Mouse (Mus musculus) heart, adult 2 months (tissue): Measurements from ENCODE around the gene Amer2. TPM values are rescaled to one million over a fixed set of nuclear protein-coding genes. Genes with fewer than 3 reads are reported as not detected.

Experiments
- DNase-seq, 2 experiments: peaks; one replicate each; pipeline ENCODE4 v3.0.0; 2021
- H3K27ac ChIP-seq: fragments of 200-600 bp; 2 replicates; pipeline ENCODE4 v1.8.1; 2022
- H3K27me3 ChIP-seq: fragments of 200-500 bp; 2 replicates; pipeline ENCODE4 v1.6.1; 2012; ENCODE audit warnings: mild to moderate bottlenecking, low read length, inconsistent platforms, mixed read lengths; ENCODE audit not compliant: control insufficient read depth, insufficient read depth
- H3K36me3 ChIP-seq: fragments of 200-500 bp; 2 replicates; pipeline ENCODE4 v1.6.1; 2012; ENCODE audit warnings: low read length, inconsistent platforms; ENCODE audit not compliant: control insufficient read depth, insufficient read depth
- H3K4me1 ChIP-seq: fragments of 200-500 bp; 2 replicates; pipeline ENCODE4 v1.6.1; 2011; ENCODE audit warnings: low read length; ENCODE audit not compliant: control insufficient read depth, insufficient read depth
- H3K4me3 ChIP-seq: fragments of 200-600 bp; 2 replicates; pipeline ENCODE4 v1.8.1; 2022
- H3K79me2 ChIP-seq: fragments of 200-500 bp; replicated peaks from 2 replicates; pipeline ENCODE4 v1.6.1; 2012; ENCODE audit warnings: mild to moderate bottlenecking, inconsistent platforms, low read length, moderate library complexity, mixed read lengths; ENCODE audit not compliant: control insufficient read depth, insufficient read depth
- H3K9ac ChIP-seq: fragments of 200-500 bp; 2 replicates; pipeline ENCODE4 v1.6.1; 2012; ENCODE audit warnings: low read depth, mild to moderate bottlenecking, control low read depth, inconsistent platforms, low read length, mixed read lengths
- CTCF ChIP-seq: fragments of 200-600 bp; IDR thresholded peaks from 2 replicates; pipeline ENCODE4 v1.8.1; 2022; ENCODE audit warnings: antibody characterized with exemption, mild to moderate bottlenecking, moderate library complexity
- EP300 ChIP-seq: fragments of 200-500 bp; IDR thresholded peaks from 2 replicates; pipeline ENCODE4 v1.6.1; 2011; ENCODE audit warnings: low read depth, low read length, control low read depth; ENCODE audit not compliant: insufficient read depth
- POLR2A ChIP-seq: fragments of 200-500 bp; IDR thresholded peaks from 2 replicates; pipeline ENCODE4 v1.6.1; 2011; ENCODE audit warnings: mild to moderate bottlenecking, low read depth, low read length, control low read depth; ENCODE audit not compliant: insufficient read depth
- WGBS: fragments of 180-500 bp; shearing (Covaris S2); methylation state at CpG from one replicate; pipeline ENCODE4 v1.1.7; 2018; 5-methylcytosine and 5-hydroxymethylcytosine counted together
- intact Hi-C: fragments of 180-260 bp; cut with DNase I; formaldehyde crosslinking; loops from one replicate; pipeline ENCODE4 v1.15.1; 2025
- polyA plus RNA-seq: library from polyadenylated mRNA; depleted of rRNA; stranded (reverse); fragments of >200 nt; gene quantifications from 2 replicates; pipeline ENCODE4 v1.2.3, GENCODE M21; 2012
- total RNA-seq, 2 experiments: library from RNA; stranded (reverse); gene quantifications; 2 replicates each; pipeline ENCODE4 v1.2.3; 2021

Amer2 gene
- total and polyA plus RNA-seq, 3 experiments: 0.02 TPM; not detected in 2

- WGBS: 55% methylated on average over 1 of the region's 1 CpGs
- H3K9ac ChIP-seq: no peak overlapping the region
- H3K36me3 ChIP-seq: no peaks in the 10 kb centered on the region
- no peaks in the 10 kb centered on the region for H3K27me3 ChIP-seq
- H3K4me1 ChIP-seq: no peaks in the 10 kb centered on the region
- intact Hi-C loops: no loop called here
- no peak overlapping the region for H3K4me3 ChIP-seq
- no peak overlapping the region for H3K27ac ChIP-seq
- TF ChIP-seq POLR2A (no peak), EP300 (no peak), CTCF (no peak)
- no peak for DNase-seq
- no peaks in the 10 kb centered on the region for H3K79me2 ChIP-seq
Measured at GRCm38 (mm10) chr14:60366729-60367128, 6.3 kb upstream of the Amer2 start.

- 83% methylated on average over 9 of the region's 9 CpGs for WGBS
- intact Hi-C loops: no loop called here
- no peak overlapping the region for H3K9ac ChIP-seq
Measured at GRCm38 (mm10) chr14:60368769-60369666, 4.0 kb upstream of the Amer2 start.

GRCm38 (mm10) chr14:60369667-60370315, 3.3 kb upstream of the Amer2 start:
- Histone ChIP-seq H3K79me2 (no peaks in the 10 kb centered on the region), H3K4me3 (no peak overlapping the region), H3K36me3 (no peaks in the 10 kb centered on the region), H3K4me1 (no peaks in the 10 kb centered on the region), H3K9ac (no peak overlapping the region), H3K27me3 (no peaks in the 10 kb centered on the region), H3K27ac (no peak overlapping the region)
- intact Hi-C loops: no loop called here
- WGBS: 34% methylated on average over 5 of the region's 5 CpGs
- TF ChIP-seq CTCF (no peak), EP300 (no peak), POLR2A (no peak)
- no peak for DNase-seq

More at GRCm38 (mm10) chr14:60368769-60369666, 4.0 kb upstream of the Amer2 start:
- Histone ChIP-seq H3K4me1 (no peaks in the 10 kb centered on the region), H3K36me3 (no peaks in the 10 kb centered on the region), H3K27ac (no peak overlapping the region), H3K4me3 (no peak overlapping the region), H3K27me3 (no peaks in the 10 kb centered on the region), H3K79me2 (no peaks in the 10 kb centered on the region)
- no peak for DNase-seq
- TF ChIP-seq POLR2A (no peak), EP300 (no peak), CTCF (no peak)

- Histone ChIP-seq H3K79me2 (no peaks in the 10 kb centered on the region), H3K4me1 (no peaks in the 10 kb centered on the region), H3K27ac (no peak overlapping the region), H3K4me3 (no peak overlapping the region), H3K36me3 (no peaks in the 10 kb centered on the region), H3K27me3 (peaks cover 18% of the 10 kb centered on the region), H3K9ac (no peak overlapping the region)
- no peak for DNase-seq
- TF ChIP-seq CTCF: no peak
- no peak for TF ChIP-seq EP300
- no peak for TF ChIP-seq POLR2A
- intact Hi-C loops: no loop called here
- 69% methylated on average over 2 of the region's 2 CpGs for WGBS
Measured at GRCm38 (mm10) chr14:60377107-60377506, 4.0 kb downstream of the Amer2 start.

- 37% methylated on average over 10 of the region's 10 CpGs for WGBS
- H3K27ac ChIP-seq: no peak overlapping the region
- H3K9ac ChIP-seq: no peak overlapping the region
- DNase-seq: no peak
- H3K27me3 ChIP-seq: peaks cover 18% of the 10 kb centered on the region
- intact Hi-C loops: no loop called here
- H3K4me1 ChIP-seq: no peaks in the 10 kb centered on the region
- H3K79me2 ChIP-seq: no peaks in the 10 kb centered on the region
- TF ChIP-seq EP300 (no peak), POLR2A (no peak), CTCF (no peak)
- no peak overlapping the region for H3K4me3 ChIP-seq
- no peaks in the 10 kb centered on the region for H3K36me3 ChIP-seq
Measured at GRCm38 (mm10) chr14:60377546-60377945, 4.5 kb downstream of the Amer2 start.

- peaks cover 18% of the 10 kb centered on the region for H3K27me3 ChIP-seq
- DNase-seq: peak in 1 of 2 experiments; percentile 8
- H3K4me3 ChIP-seq: peak overlapping the region; percentile 26
- no peak overlapping the region for H3K27ac ChIP-seq
- 1% methylated on average over 53 of the region's 53 CpGs for WGBS
- TF ChIP-seq POLR2A (no peak), CTCF (no peak), EP300 (no peak)
- intact Hi-C loops: no loop called here
- no peaks in the 10 kb centered on the region for H3K36me3 ChIP-seq
- no peaks in the 10 kb centered on the region for H3K4me1 ChIP-seq
- no peak overlapping the region; the same call in 1 of the 2 replicates for H3K9ac ChIP-seq
- H3K79me2 ChIP-seq: no peaks in the 10 kb centered on the region
Measured at GRCm38 (mm10) chr14:60378057-60378565, 5.1 kb downstream of the Amer2 start.
